Mouse (Mus musculus) limb, embryonic 11.5 days (tissue): ENCODE measurements around the gene Gm5460. TPM values are rescaled to one million over a fixed set of nuclear protein-coding genes. Genes with fewer than 3 reads are reported as not detected.

Experiments
- polyA plus RNA-seq: library from polyadenylated mRNA; unstranded; fragments of >200 nt; fragmentation: Nextera tagmentation; extraction: Ambion mirVana; gene quantifications from 2 replicates; pipeline ENCODE4 v1.2.1, GENCODE M21; 2014

Gene Gm5460
- polyA plus RNA-seq, 1 experiment from 2014 or later = not detected

Other genes starting within 250 kb of the Gm5460 start
- gene Gdf10, start 93.2 kb upstream of the Gm5460 start, polyA plus RNA-seq = 4.9 and 5.3 TPM in 2 replicates
- gene Gdf2, start 75.7 kb upstream of the Gm5460 start, polyA plus RNA-seq = 0.04 TPM in 1 of 2 replicates, not detected in the other
- gene Rbp3, start 62.8 kb upstream of the Gm5460 start, polyA plus RNA-seq = not detected in 2 replicates
- 0.08 and 0.09 TPM in 2 replicates for gene Zfp488, start 38.0 kb upstream of the Gm5460 start, polyA plus RNA-seq
- gene Gm30083, start 1.6 kb upstream of the Gm5460 start, polyA plus RNA-seq = not detected in 2 replicates
- gene Antxrl, start 35.9 kb downstream of the Gm5460 start, polyA plus RNA-seq = not detected in 2 replicates
- gene Anxa8, start 69.2 kb downstream of the Gm5460 start, polyA plus RNA-seq = 1.5 and 2.4 TPM in 2 replicates
- gene A630023A22Rik, start 86.0 kb downstream of the Gm5460 start, polyA plus RNA-seq = not detected in 2 replicates
- not detected in 2 replicates for gene Npy4r, start 135.7 kb downstream of the Gm5460 start, polyA plus RNA-seq
- 0.41 and 0.44 TPM in 2 replicates for gene Gprin2, start 184.9 kb downstream of the Gm5460 start, polyA plus RNA-seq
- gene Syt15, start 202.8 kb downstream of the Gm5460 start, polyA plus RNA-seq = 0.13 and 0.14 TPM in 2 replicates